Mouse (Mus musculus) kidney, adult 2 months (tissue): ENCODE results near the gene Trib3. TPM values are rescaled to one million over a fixed set of nuclear protein-coding genes. Genes with fewer than 3 reads are reported as not detected.

Experiments
- DNase-seq: peaks from one replicate; pipeline ENCODE4 v3.0.0; 2021
- H3K27ac ChIP-seq: fragments of 200-500 bp; 2 replicates; pipeline ENCODE4 v1.5.1; 2012; ENCODE audit warnings: low read depth, low read length, control low read depth, inconsistent platforms; ENCODE audit not compliant: insufficient read depth
- H3K27me3 ChIP-seq: fragments of 200-500 bp; replicated peaks from 2 replicates; pipeline ENCODE4 v1.6.1; 2012; ENCODE audit warnings: mild to moderate bottlenecking, moderate library complexity, low read length, inconsistent platforms; ENCODE audit not compliant: control insufficient read depth, insufficient read depth
- H3K36me3 ChIP-seq: fragments of 200-500 bp; 2 replicates; pipeline ENCODE4 v1.6.1; 2012; ENCODE audit warnings: mild to moderate bottlenecking, moderate library complexity, low read length, inconsistent platforms; ENCODE audit not compliant: control insufficient read depth, insufficient read depth
- H3K4me1 ChIP-seq: fragments of 200-500 bp; 2 replicates; pipeline ENCODE4 v1.6.1; 2011; ENCODE audit warnings: low read length; ENCODE audit not compliant: control insufficient read depth, insufficient read depth
- H3K4me3 ChIP-seq: fragments of 200-500 bp; 2 replicates; pipeline ENCODE4 v1.5.1; 2011; ENCODE audit warnings: mild to moderate bottlenecking, low read depth, low read length, control low read depth; ENCODE audit not compliant: insufficient read depth
- CTCF ChIP-seq: fragments of 200-500 bp; conservative IDR thresholded peaks from 2 replicates; pipeline ENCODE4 v1.5.1; 2011; ENCODE audit warnings: low read depth, mild to moderate bottlenecking, control low read depth, low read length, moderate library complexity, mixed read lengths; ENCODE audit not compliant: insufficient read depth, insufficient read length
- POLR2A ChIP-seq: fragments of 200-500 bp; IDR thresholded peaks from one replicate; pipeline ENCODE4 v1.6.1; 2011; ENCODE audit warnings: low read depth, low read length, control low read depth
- WGBS: fragments of 180-500 bp; shearing (Covaris S2); methylation state at CpG from one replicate; pipeline ENCODE4 v1.1.7; 2018; 5-methylcytosine and 5-hydroxymethylcytosine counted together
- polyA plus RNA-seq: library from polyadenylated mRNA; depleted of rRNA; stranded (reverse); fragments of >200 nt; gene quantifications from 2 replicates; pipeline ENCODE4 v1.2.3, GENCODE M21; 2012; rRNA removed

Trib3 gene
- polyA plus RNA-seq: 1.4 and 1.5 TPM in 2 replicates

- no peaks in the 10 kb centered on the region for H3K27me3 ChIP-seq
- H3K36me3 ChIP-seq: no peaks in the 10 kb centered on the region
- H3K27ac ChIP-seq: no peak within 1 kb of the TSS
- peak within 1 kb of the TSS; percentile 59 for H3K4me3 ChIP-seq
- peak; percentile 73 for DNase-seq
- under 1% methylated on average over 51 of the region's 52 CpGs for WGBS
- H3K4me1 ChIP-seq: no peaks in the 10 kb centered on the region
- TF ChIP-seq CTCF (peak; percentile 68), POLR2A (no peak)
Observed at GRCm38 (mm10) chr2:152343329-152344213, at the start of gene Trib3. Gene Trib3, minus strand, starts transcription at chr2:152344032.

GRCm38 (mm10) chr2:152393225-152394017, 49.6 kb upstream of the Trib3 start:
- no peaks in the 10 kb centered on the region for H3K36me3 ChIP-seq
- no peaks in the 10 kb centered on the region; the same call in 1 of the 2 replicates for H3K4me1 ChIP-seq
- WGBS: 51% methylated on average over 9 of the region's 9 CpGs
- H3K27me3 ChIP-seq: no peaks in the 10 kb centered on the region
- H3K4me3 ChIP-seq: no peak overlapping the region
- H3K27ac ChIP-seq: no peak overlapping the region
- DNase-seq: peak; percentile 23
- TF ChIP-seq POLR2A: no peak
- no peak for TF ChIP-seq CTCF

GRCm38 (mm10) chr2:152392786-152393185, 49.0 kb upstream of the Trib3 start:
- WGBS: 12% methylated on average over 3 of the region's 3 CpGs
- Histone ChIP-seq H3K4me3 (no peak overlapping the region), H3K27ac (no peak overlapping the region), H3K27me3 (no peaks in the 10 kb centered on the region), H3K36me3 (no peaks in the 10 kb centered on the region), H3K4me1 (no peaks in the 10 kb centered on the region; the same call in 1 of the 2 replicates)
- DNase-seq: peak; percentile 75
- TF ChIP-seq CTCF (peak; percentile 87), POLR2A (no peak)

- Histone ChIP-seq H3K27me3 (no peaks in the 10 kb centered on the region), H3K4me1 (no peaks in the 10 kb centered on the region), H3K4me3 (no peak overlapping the region), H3K36me3 (no peaks in the 10 kb centered on the region), H3K27ac (no peak overlapping the region)
- DNase-seq: no peak
- WGBS: 94% methylated on average over 4 of the region's 4 CpGs
- TF ChIP-seq POLR2A: no peak
- TF ChIP-seq CTCF: no peak
Observed at GRCm38 (mm10) chr2:152384191-152384590, 40.4 kb upstream of the Trib3 start.

- no peak for DNase-seq
- 7% methylated on average over 16 of the region's 16 CpGs for WGBS
- H3K4me1 ChIP-seq: no peaks in the 10 kb centered on the region
- H3K4me3 ChIP-seq: no peak within 1 kb of the TSS
- H3K27ac ChIP-seq: no peak within 1 kb of the TSS
- no peaks in the 10 kb centered on the region for H3K27me3 ChIP-seq
- TF ChIP-seq POLR2A (no peak), CTCF (no peak)
- H3K36me3 ChIP-seq: no peaks in the 10 kb centered on the region
Observed at GRCm38 (mm10) chr2:152376345-152376741, 32.5 kb upstream of the Trib3 start, which contains the start of gene Nrsn2. Gene Nrsn2, minus strand, starts transcription at chr2:152376638.

DNA sequence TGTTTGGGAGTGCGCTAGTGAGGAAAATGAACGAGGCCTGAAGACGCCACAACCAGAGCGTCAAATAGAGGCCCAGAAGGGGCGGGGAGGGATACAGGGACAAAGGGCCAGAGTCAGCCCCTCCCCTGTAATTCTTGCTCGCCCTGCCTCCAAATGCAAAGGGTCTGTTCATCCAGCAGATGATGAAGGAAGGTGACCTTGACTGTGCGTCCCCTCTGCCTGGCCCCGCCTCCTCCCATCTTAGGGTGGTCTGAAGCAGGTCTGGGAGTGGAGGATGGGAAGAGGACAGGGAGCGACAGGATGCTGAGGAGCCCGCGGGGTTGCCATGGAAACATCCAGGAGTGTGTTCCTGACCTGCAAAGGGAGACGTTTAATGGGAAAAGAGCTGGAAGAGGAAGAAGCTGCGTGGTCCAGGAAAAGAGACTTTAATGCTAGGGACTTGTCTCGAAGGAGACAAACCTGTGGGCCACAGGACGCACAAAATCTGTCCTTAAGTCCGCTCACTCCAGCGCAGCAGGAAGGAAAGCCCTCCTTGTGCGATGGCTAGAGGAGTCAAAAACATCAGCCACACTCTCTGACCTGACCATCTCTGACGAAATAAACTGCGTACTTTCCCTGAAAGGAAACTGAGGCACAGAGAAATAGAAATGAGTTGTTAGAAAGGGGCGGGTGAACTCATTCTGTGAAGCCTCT, 32.0 kb upstream of the Trib3 start:
- Histone ChIP-seq H3K36me3 (no peaks in the 10 kb centered on the region), H3K4me3 (no peak overlapping the region), H3K27ac (no peak overlapping the region), H3K4me1 (no peaks in the 10 kb centered on the region), H3K27me3 (no peaks in the 10 kb centered on the region)
- WGBS: 18% methylated on average over 21 of the region's 21 CpGs
- no peak for DNase-seq
- TF ChIP-seq POLR2A (no peak), CTCF (no peak)
